In genomic region chr16:33595235-33595769, GRCm38 (mm10) we compare ENCODE assay signal across 25 mouse cellular contexts.
DNase-seq lines count a peak whose midpoint lies in the region; ATAC-seq and TF ChIP-seq lines count a peak whose summit lies in the region.
"Had no signal": no experiment of that assay in that cellular context is flagged by ENCODE, and none has a peak within 500 bp of the region (broad histone marks: within the 10 kb centered on the region; RNA-seq: fewer than 3 reads in every experiment).

No protein-coding gene starts in this region.

- DNase-seq in forebrain, embryonic 10.5 days (ENCODE audit: extremely low spot score, low spot score) = no peak
- no peak for DNase-seq in heart, postnatal 10 days
- no peak for DNase-seq in thymus, postnatal 25 days
- DNase-seq: adrenal gland, postnatal 25 days; cerebellum, adult 18-20 months; cerebellum, postnatal 25 days; embryo, embryonic 11 days; forebrain, postnatal 0 days; kidney, postnatal 4 days; liver, embryonic 13.5 days; right cerebral cortex, postnatal 14 days; thymus, adult 2 months had no signal

- ATAC-seq in forebrain, embryonic 13.5 days = no peak
- ATAC-seq in heart, embryonic 12.5 days (ENCODE audit: insufficient number of reproducible peaks, low FRiP score) = 0 out of 2 replicates have a peak, but pooled peaks have one; percentile 13
- ATAC-seq in heart, embryonic 13.5 days (ENCODE audit: extremely low read depth, insufficient number of reproducible peaks, low FRiP score, low TSS enrichment) = no peak
- ATAC-seq: activated CD4-positive, CD25-positive, alpha-beta regulatory T cell, adult 4 months; forebrain, postnatal 0 days; inflammation-experienced regulatory T-cells, adult 6 months had no signal

- H3K4me2 ChIP-seq in forebrain, embryonic 13.5 days = no peak overlapping the region
- no peak overlapping the region for H3K4me2 ChIP-seq in heart, embryonic 12.5 days
- no peak overlapping the region for H3K4me2 ChIP-seq in heart, embryonic 13.5 days
- H3K4me2 ChIP-seq: hindbrain, embryonic 12.5 days; kidney, embryonic 15.5 days; limb, embryonic 12.5 days; liver, embryonic 13.5 days; midbrain, embryonic 13.5 days had no signal

- intact Hi-C loops in heart, postnatal 10 days (cut with DNase I) = no loop called here

- no peaks in the 10 kb centered on the region for H3K27me3 ChIP-seq in forebrain, embryonic 10.5 days (ENCODE audit: poor library complexity, severe bottlenecking)
- no peaks in the 10 kb centered on the region for H3K27me3 ChIP-seq in forebrain, embryonic 13.5 days
- no peaks in the 10 kb centered on the region for H3K27me3 ChIP-seq in heart, embryonic 12.5 days (replicated peaks)
- H3K27me3 ChIP-seq in heart, embryonic 13.5 days (replicated peaks) = no peaks in the 10 kb centered on the region
- H3K27me3 ChIP-seq in small intestine, adult 2 months (ENCODE audit: control insufficient read depth, insufficient read depth, low read length) = no peaks in the 10 kb centered on the region
- H3K27me3 ChIP-seq: hindbrain, embryonic 12.5 days; kidney, embryonic 15.5 days; limb, embryonic 12.5 days; liver, embryonic 13.5 days; midbrain, embryonic 13.5 days had no signal

- no peak for TF ChIP-seq CTCF in small intestine, adult 2 months (IDR thresholded peaks at IDR 0.05; ENCODE audit: extremely low read depth, insufficient read length, insufficient replicate concordance, low read depth, low read length)

- WGBS in forebrain, embryonic 10.5 days = 93% methylated on average over 6 of the region's 6 CpGs
- 96% methylated on average over 6 of the region's 6 CpGs for WGBS in forebrain, embryonic 13.5 days
- 66% methylated on average over 6 of the region's 6 CpGs for WGBS in heart, embryonic 12.5 days
- WGBS in heart, embryonic 13.5 days = 75% methylated on average over 6 of the region's 6 CpGs
- 34% methylated on average over 6 of the region's 6 CpGs for WGBS in small intestine, adult 2 months

- H3K4me3 ChIP-seq in forebrain, embryonic 10.5 days = no peak overlapping the region
- H3K4me3 ChIP-seq in forebrain, embryonic 13.5 days = no peak overlapping the region
- no peak overlapping the region for H3K4me3 ChIP-seq in heart, embryonic 12.5 days
- H3K4me3 ChIP-seq in heart, embryonic 13.5 days = no peak overlapping the region
- no peak overlapping the region for H3K4me3 ChIP-seq in small intestine, adult 2 months (ENCODE audit: low read depth, low read length)
- H3K4me3 ChIP-seq: hindbrain, embryonic 12.5 days; kidney, embryonic 15.5 days; limb, embryonic 12.5 days; liver, embryonic 13.5 days; midbrain, embryonic 13.5 days; myocyte had no signal

- peaks cover 34% of the 10 kb centered on the region for H3K4me1 ChIP-seq in forebrain, embryonic 10.5 days
- H3K4me1 ChIP-seq in forebrain, embryonic 13.5 days = peaks cover 17% of the 10 kb centered on the region
- H3K4me1 ChIP-seq in heart, embryonic 12.5 days (replicated peaks) = peaks cover 39% of the 10 kb centered on the region
- H3K4me1 ChIP-seq in heart, embryonic 13.5 days = peaks cover 49% of the 10 kb centered on the region
- peaks cover 26% of the 10 kb centered on the region for H3K4me1 ChIP-seq in small intestine, adult 2 months (ENCODE audit: control insufficient read depth, insufficient read depth, insufficient read length, low read length)

- H3K27ac ChIP-seq in forebrain, embryonic 10.5 days = peak overlapping the region; percentile 85; the same call in 1 of the 2 replicates
- H3K27ac ChIP-seq in forebrain, embryonic 13.5 days = no peak overlapping the region
- H3K27ac ChIP-seq in heart, embryonic 12.5 days (ENCODE audit: poor library complexity, severe bottlenecking) = no peak overlapping the region
- H3K27ac ChIP-seq in heart, embryonic 13.5 days (replicated peaks) = 0 out of 2 replicates have a peak overlapping the region, but pooled peaks have one; percentile 65
- peak overlapping the region; percentile 100 for H3K27ac ChIP-seq in small intestine, adult 2 months (ENCODE audit: insufficient read depth, low read depth, low read length)
- H3K27ac ChIP-seq: kidney, embryonic 15.5 days; limb, embryonic 12.5 days; liver, embryonic 13.5 days; macrophage had no signal

- TF ChIP-seq POLR2A in small intestine, adult 2 months (IDR thresholded peaks at IDR 0.05; ENCODE audit: low read depth, low read length) = no peak

- H3K9ac ChIP-seq in forebrain, embryonic 13.5 days = no peak overlapping the region
- no peak overlapping the region for H3K9ac ChIP-seq in heart, embryonic 12.5 days
- no peak overlapping the region for H3K9ac ChIP-seq in heart, embryonic 13.5 days
- H3K9ac ChIP-seq: forebrain, postnatal 0 days; hindbrain, embryonic 12.5 days; kidney, embryonic 15.5 days; limb, embryonic 12.5 days; liver, embryonic 13.5 days; midbrain, embryonic 13.5 days had no signal

- no peaks in the 10 kb centered on the region for H3K9me3 ChIP-seq in forebrain, embryonic 10.5 days
- no peaks in the 10 kb centered on the region for H3K9me3 ChIP-seq in forebrain, embryonic 13.5 days (replicated peaks)
- H3K9me3 ChIP-seq in heart, embryonic 12.5 days (replicated peaks) = peaks cover 2% of the 10 kb centered on the region; the same call in 1 of the 2 replicates
- no peaks in the 10 kb centered on the region for H3K9me3 ChIP-seq in heart, embryonic 13.5 days
- H3K9me3 ChIP-seq: G1E; hindbrain, embryonic 12.5 days; kidney, embryonic 15.5 days; limb, embryonic 12.5 days; liver, embryonic 13.5 days; midbrain, embryonic 13.5 days had no signal

- no peaks in the 10 kb centered on the region for H3K36me3 ChIP-seq in forebrain, embryonic 10.5 days (replicated peaks)
- no peaks in the 10 kb centered on the region for H3K36me3 ChIP-seq in forebrain, embryonic 13.5 days (ENCODE audit: poor library complexity, severe bottlenecking)
- H3K36me3 ChIP-seq in heart, embryonic 12.5 days = no peaks in the 10 kb centered on the region
- no peaks in the 10 kb centered on the region for H3K36me3 ChIP-seq in heart, embryonic 13.5 days
- no peaks in the 10 kb centered on the region for H3K36me3 ChIP-seq in small intestine, adult 2 months (ENCODE audit: control insufficient read depth, insufficient read depth, low read length)
- H3K36me3 ChIP-seq: G1E; hindbrain, embryonic 12.5 days; kidney, embryonic 15.5 days; limb, embryonic 12.5 days; liver, embryonic 13.5 days; midbrain, embryonic 13.5 days had no signal

Comparison
In these comparisons a context has a peak if more than half of its experiments do, and no peak if none do; other contexts are left out.
1. H3K27ac ChIP-seq: peak in forebrain, embryonic 10.5 days (single experiment), heart, embryonic 13.5 days (single experiment) and small intestine, adult 2 months (single experiment); none in forebrain, embryonic 13.5 days (single experiment) and heart, embryonic 12.5 days (single experiment).